Mouse (Mus musculus) lung, postnatal 36 days (tissue): ENCODE data around the gene Mapt.
"Not testable (repeated sequence)": the region's sequence is repeated elsewhere in the genome, so short reads cannot be mapped to it uniquely, and the experiment has no call there.

ENCODE experiments used
- DNase-seq: peaks from one replicate; pipeline ENCODE4 v3.0.0; 2022; ENCODE audit warnings: mixed read lengths

The Mapt gene

DNA sequence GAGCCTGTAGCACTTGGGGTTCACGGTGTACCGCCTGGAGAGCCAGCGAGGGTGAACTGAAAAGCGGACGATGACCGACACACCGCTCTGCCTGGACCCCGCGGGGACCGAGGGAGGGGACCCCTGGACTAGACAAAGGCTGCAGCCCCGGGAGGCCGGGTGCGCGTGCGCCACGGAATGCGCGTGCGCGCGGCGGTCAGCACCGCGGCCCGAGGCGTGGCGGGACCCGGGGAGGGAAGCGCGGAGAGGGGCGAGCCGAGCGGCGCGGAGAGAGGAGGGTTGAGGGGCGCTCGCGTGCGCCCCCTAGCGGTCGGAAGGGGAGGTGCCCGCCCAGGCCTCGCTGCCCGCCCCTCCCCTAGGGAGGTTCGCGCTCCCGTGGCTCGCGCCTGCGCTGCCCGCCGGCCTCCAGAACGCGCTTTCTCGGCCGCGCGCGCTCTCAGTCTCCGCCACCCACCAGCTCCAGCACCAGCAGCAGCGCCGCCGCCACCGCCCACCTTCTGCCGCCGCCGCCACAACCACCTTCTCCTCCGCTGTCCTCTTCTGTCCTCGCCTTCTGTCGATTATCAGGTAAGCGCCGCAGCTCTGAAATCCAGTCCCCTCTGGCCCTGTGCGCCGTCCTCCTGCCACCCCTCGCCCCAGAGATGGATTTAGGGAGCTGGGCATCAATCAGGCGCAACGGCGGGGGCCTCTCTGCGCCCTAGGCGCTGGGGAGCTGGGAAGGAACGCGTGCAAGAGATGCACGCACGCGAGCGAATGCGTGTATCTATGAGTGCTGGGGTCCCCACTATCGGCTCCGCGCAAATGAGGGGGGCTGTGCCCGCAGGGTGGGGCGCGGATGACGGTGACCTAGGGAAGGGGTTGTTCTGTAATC is at the start of gene Mapt:
Gene Mapt (plus strand): TSS at position 350 of the 871 bp plus-strand sequence.
- peak; percentile 85 for DNase-seq

DNA sequence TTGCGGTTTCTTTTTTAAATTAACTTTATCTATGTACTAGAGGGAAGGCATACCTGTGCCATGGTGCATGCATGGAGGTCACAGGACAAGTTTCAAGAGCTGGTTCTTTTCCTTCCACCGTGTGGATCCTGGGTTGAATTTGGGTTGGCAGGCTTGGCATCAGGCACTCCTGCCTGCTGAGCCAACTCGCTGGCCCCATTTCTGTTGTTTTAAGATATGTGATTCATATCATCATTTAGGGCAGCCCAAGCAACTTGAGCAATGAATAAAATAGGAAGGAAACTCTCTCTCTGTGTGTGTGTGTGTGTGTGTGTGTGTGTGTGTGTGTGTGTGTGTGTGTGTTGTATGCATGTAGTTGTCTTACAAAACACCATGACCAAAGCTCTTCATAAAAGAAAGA is 49.0 kb upstream of the Mapt start:
- no peak for DNase-seq

- no peak for DNase-seq
Observed at GRCm38 (mm10) chr11:104186135-104186836, 44.9 kb upstream of the Mapt start, which contains the start of gene Sppl2c. TSS of gene Sppl2c (plus strand) at chr11:104186327.

DNA sequence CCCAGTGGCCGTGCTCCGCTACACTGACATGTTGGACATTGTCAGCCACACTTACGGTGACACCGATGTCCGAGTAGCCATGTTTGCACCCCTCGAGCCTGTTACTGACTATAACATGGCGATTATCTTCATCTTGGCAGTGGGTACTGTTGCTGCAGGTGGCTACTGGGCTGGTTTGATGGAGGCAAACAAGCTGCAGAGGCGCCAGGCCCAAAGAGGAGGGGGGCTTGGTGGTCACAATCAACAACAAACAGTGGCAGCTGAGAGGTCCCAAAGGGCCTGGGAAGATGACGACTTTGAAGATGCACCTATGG is 44.4 kb upstream of the Mapt start:
- no peak for DNase-seq

DNA sequence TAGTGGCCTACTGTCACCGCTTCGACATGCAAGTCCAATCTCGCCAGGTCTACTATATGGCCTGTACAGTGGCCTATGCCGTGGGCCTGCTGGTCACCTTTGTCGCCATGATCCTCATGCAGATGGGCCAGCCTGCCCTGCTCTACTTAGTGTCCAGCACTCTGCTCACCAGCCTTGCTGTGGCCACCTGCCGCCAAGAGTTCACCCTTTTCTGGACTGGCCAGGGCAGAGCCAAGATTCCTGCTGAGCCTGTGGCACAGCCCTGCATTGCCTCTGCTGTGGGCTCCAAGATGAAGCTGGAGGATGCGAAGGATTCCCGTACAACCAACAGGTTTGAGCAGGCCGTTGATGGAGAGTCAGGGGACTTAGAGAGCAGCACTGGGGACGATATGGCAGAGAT is 43.4 kb upstream of the Mapt start:
- no peak for DNase-seq

GRCm38 (mm10) chr11:104190008-104190407 is 41.2 kb upstream of the Mapt start:
- DNase-seq: no peak

GRCm38 (mm10) chr11:104195382-104195781 is 35.8 kb upstream of the Mapt start:
- no peak for DNase-seq

- DNase-seq: peak; percentile 92
Observed at GRCm38 (mm10) chr11:104195791-104196190, 35.4 kb upstream of the Mapt start.

DNA sequence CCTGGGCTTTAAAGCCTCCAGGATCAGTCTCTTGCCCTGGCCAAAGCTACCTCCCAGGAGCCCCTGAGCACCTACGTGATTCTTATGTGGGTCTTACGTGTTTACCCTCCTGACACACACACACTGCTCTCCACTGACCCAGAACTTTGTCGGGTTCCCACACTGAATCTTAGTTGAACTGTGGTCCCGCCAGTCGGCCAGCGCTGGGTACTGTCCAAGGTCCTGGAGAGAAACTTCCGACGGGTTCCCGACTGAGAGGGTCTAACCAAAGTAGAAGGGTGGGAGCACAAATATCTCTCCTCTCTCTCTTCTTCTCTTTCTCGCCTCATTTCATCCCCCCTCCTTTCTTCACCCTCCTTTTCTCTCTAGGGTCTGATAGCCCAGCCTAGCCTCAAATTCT is 33.3 kb upstream of the Mapt start:
- peak; percentile 9 for DNase-seq

DNA sequence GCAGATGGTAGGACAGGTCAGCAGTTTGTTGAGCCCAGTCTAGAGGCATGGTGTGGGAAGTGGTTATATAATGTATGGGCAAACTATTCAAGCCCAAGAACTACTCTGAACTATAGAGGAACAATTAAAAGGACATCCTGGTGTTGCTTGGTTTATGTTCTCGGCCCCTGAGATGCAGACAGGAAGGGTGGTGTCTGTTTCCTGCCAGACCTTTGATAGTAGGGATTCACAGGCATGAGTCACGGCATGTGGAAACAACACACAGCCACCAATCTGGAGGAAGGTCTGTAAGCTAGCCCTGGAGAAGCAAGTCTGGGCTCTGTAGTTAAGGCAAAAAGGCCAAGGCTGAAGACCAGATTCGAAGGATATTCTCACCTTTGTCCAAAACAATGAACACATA is 27.9 kb upstream of the Mapt start:
- peak; percentile 40 for DNase-seq

GRCm38 (mm10) chr11:104206573-104206972 is 24.6 kb upstream of the Mapt start:
- DNase-seq: peak; percentile 7

- no peak for DNase-seq
Observed at GRCm38 (mm10) chr11:104209041-104209440, 22.1 kb upstream of the Mapt start.

GRCm38 (mm10) chr11:104211251-104211650 is 19.9 kb upstream of the Mapt start:
- DNase-seq: no peak

DNA sequence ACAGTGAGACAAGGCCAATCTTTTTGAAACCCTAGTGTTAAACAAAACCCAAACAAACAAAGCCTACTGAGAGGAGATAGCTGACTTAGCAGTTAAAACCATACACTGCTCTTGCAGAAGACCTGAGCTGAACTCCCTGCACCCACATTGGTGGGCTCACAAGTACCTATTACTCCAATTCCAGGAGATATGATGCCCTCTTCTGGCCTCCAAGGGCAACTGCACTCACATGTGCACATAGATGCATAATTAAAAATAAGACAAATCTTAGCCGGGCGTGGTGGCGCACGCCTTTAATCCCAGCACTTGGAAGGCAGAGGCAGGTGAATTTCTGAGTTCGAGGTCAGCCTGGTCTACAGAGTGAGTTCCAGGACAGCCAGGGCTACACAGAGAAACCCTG is 17.1 kb upstream of the Mapt start:
- not testable (repeated sequence) for DNase-seq

- no peak for DNase-seq
Observed at GRCm38 (mm10) chr11:104218075-104218474, 13.1 kb upstream of the Mapt start.

GRCm38 (mm10) chr11:104220291-104220690 is 10.9 kb upstream of the Mapt start:
- DNase-seq: no peak

DNA sequence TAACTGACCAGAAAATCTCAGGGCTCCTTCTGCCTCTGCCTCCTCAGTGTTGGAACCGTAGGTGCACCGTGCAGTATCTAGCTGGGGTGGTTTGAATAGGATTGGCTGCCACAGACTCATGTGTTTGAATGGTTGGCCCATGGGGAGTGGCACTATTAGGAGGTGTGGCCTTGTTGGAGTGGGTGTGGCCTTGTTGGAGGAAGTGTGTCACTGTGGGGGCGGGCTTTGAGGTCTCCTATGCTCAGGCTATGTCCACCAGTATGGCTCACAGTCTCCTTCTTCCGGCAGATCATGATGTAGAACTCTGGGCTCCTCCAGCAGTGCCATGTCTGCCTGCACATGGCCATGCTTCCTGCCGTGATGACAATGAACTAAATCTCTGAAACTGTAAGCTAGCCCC is 9.4 kb upstream of the Mapt start:
- DNase-seq: no peak

GRCm38 (mm10) chr11:104223301-104223700 is 7.9 kb upstream of the Mapt start:
- no peak for DNase-seq

DNA sequence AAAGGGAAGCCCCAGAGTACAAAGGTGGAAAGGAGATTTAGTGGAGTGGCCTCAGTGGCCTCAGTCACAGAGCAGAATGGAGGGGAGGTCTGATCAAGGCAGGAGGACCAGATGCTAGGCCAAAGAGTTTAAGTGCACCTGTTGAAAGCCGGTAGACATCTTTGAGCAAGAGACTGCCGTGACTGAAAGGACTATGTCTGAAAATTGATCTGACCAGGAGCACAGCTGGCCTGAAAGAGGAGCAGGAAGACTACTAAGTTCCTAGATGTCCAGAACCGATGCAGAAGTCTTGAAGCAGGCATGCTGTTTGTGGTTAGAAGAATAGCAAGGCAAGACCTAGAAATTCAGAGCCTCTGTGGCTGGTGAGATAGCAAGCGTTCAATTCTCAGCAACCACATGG is 1.8 kb upstream of the Mapt start:
- no peak for DNase-seq

GRCm38 (mm10) chr11:104230066-104230778 is 968 bp upstream of the Mapt start:
- peak; percentile 32 for DNase-seq

- DNase-seq: peak; percentile 46
Observed at GRCm38 (mm10) chr11:104232141-104233061, 1.2 kb downstream of the Mapt start.

- DNase-seq: no peak
Observed at GRCm38 (mm10) chr11:104233101-104233500, 1.9 kb downstream of the Mapt start.
